Comparison of ENCODE assay signal across 9 mouse cellular contexts in the genomic region with DNA sequence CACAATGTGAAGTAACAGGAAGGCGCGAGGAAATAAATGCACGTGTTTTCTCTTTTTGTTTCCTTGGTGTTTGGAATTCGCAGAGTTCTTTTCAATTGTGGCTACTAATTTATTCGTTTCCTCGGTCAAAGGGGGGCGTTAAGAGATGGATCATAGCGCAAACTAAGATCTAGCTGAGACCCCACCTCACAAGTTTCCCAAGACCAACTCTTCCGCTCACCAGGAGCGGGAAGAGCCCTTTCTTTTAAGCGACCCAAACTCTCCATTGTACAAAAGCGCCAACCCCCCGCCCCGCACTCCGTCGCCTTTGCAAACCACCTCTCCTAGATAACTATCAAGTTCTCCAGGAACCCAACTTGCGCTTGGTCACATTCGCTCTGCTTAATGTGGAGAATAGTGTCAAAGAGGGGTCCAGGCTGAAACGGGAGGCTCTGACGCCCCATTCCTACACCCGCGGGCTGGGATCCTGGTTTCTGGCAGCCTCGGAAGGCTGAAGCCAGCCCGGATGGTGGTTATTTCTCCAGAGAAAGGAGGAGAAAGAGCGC. TPM values are rescaled to one million over a fixed set of nuclear protein-coding genes. Genes with fewer than 3 reads are reported as not detected.
DNase-seq lines count a peak whose midpoint lies in the region; ATAC-seq and TF ChIP-seq lines count a peak whose summit lies in the region.
"Had no signal": no experiment of that assay in that cellular context is flagged by ENCODE, and none has a peak within 500 bp of the region (broad histone marks: within the 10 kb centered on the region; RNA-seq: fewer than 3 reads in every experiment).

No protein-coding gene starts in this region.

- no peaks in the 10 kb centered on the region for H3K9me3 ChIP-seq in lung, postnatal 0 days (ENCODE audit: low read length)
- no peaks in the 10 kb centered on the region for H3K9me3 ChIP-seq in forebrain, embryonic 13.5 days (replicated peaks)
- H3K9me3 ChIP-seq in limb, embryonic 11.5 days (ENCODE audit: control insufficient read depth, low read length) = no peaks in the 10 kb centered on the region
- no peaks in the 10 kb centered on the region for H3K9me3 ChIP-seq in stomach, embryonic 16.5 days (replicated peaks; ENCODE audit: control insufficient read depth, low read length)

- H3K4me3 ChIP-seq in lung, postnatal 0 days (ENCODE audit: low read depth, low read length) = peak overlapping the region; percentile 32; the same call in 1 of the 2 replicates
- H3K4me3 ChIP-seq in forebrain, embryonic 13.5 days = peak overlapping the region; percentile 62
- H3K4me3 ChIP-seq in limb, embryonic 11.5 days (ENCODE audit: low read depth, low read length) = peak overlapping the region; percentile 48
- H3K4me3 ChIP-seq in stomach, embryonic 16.5 days (replicated peaks; ENCODE audit: low read length) = peak overlapping the region; percentile 53
- H3K4me3 ChIP-seq in kidney, adult 2 months (ENCODE audit: insufficient read depth, low read depth, low read length) = no peak overlapping the region

- no peak for TF ChIP-seq EP300 in lung, postnatal 0 days (IDR thresholded peaks at IDR 0.05)

- under 1% methylated on average over 25 of the region's 25 CpGs for WGBS in lung, postnatal 0 days
- 0% methylated on average over 25 of the region's 25 CpGs for WGBS in forebrain, embryonic 13.5 days
- WGBS in limb, embryonic 11.5 days = under 1% methylated on average over 25 of the region's 25 CpGs
- under 1% methylated on average over 25 of the region's 25 CpGs for WGBS in stomach, embryonic 16.5 days
- 3% methylated on average over 25 of the region's 25 CpGs for WGBS in kidney, adult 2 months

- no peak for DNase-seq in lung, postnatal 0 days (ENCODE audit: low spot score)
- DNase-seq in lung, postnatal 10 days = no peak
- DNase-seq in limb, embryonic 11.5 days (ENCODE audit: low spot score) = peak; percentile 63
- DNase-seq in spleen, postnatal 36 days (ENCODE audit: low spot score in 2 of 2) = no peak
- DNase-seq in kidney, adult 2 months = no peak
- no peak for DNase-seq in layer of hippocampus, postnatal 36 days
- DNase-seq: adrenal gland, adult 8-10 months had no signal

- no peaks in the 10 kb centered on the region for H3K36me3 ChIP-seq in lung, postnatal 0 days (ENCODE audit: insufficient read depth, low read length)
- no peaks in the 10 kb centered on the region for H3K36me3 ChIP-seq in forebrain, embryonic 13.5 days (ENCODE audit: poor library complexity, severe bottlenecking)
- no peaks in the 10 kb centered on the region for H3K36me3 ChIP-seq in limb, embryonic 11.5 days (ENCODE audit: control insufficient read depth, insufficient read depth, low read length)
- H3K36me3 ChIP-seq in stomach, embryonic 16.5 days (ENCODE audit: control insufficient read depth, insufficient read depth, low read length) = no peaks in the 10 kb centered on the region
- no peaks in the 10 kb centered on the region for H3K36me3 ChIP-seq in kidney, adult 2 months (ENCODE audit: control insufficient read depth, insufficient read depth, low read length)

- no peak overlapping the region for H3K27ac ChIP-seq in lung, postnatal 0 days (ENCODE audit: low read length)
- peak overlapping the region; percentile 91 for H3K27ac ChIP-seq in forebrain, embryonic 13.5 days
- no peak overlapping the region for H3K27ac ChIP-seq in limb, embryonic 11.5 days (replicated peaks; ENCODE audit: low read depth, low read length)
- H3K27ac ChIP-seq in stomach, embryonic 16.5 days (ENCODE audit: low read length) = no peak overlapping the region
- H3K27ac ChIP-seq in kidney, adult 2 months (ENCODE audit: insufficient read depth, low read depth, low read length) = no peak overlapping the region

- no peak for TF ChIP-seq POLR2A in kidney, adult 2 months (IDR thresholded peaks at IDR 0.05; ENCODE audit: low read depth, low read length)

- no peak overlapping the region for H3K9ac ChIP-seq in lung, postnatal 0 days (replicated peaks; ENCODE audit: low read depth)
- peak overlapping the region; percentile 85 for H3K9ac ChIP-seq in forebrain, embryonic 13.5 days
- H3K9ac ChIP-seq in limb, embryonic 11.5 days (ENCODE audit: low read length) = peak overlapping the region; percentile 51; the same call in 1 of the 2 replicates
- no peak overlapping the region for H3K9ac ChIP-seq in stomach, embryonic 16.5 days (ENCODE audit: low read length)

- ATAC-seq in lung, postnatal 0 days = no peak
- peak; percentile 7; the same call in 1 of the 2 replicates for ATAC-seq in forebrain, embryonic 13.5 days
- no peak for ATAC-seq in limb, embryonic 11.5 days (ENCODE audit: insufficient number of reproducible peaks, low FRiP score, low TSS enrichment, low read depth)
- no peak for ATAC-seq in stomach, embryonic 16.5 days (ENCODE audit: insufficient read depth, low FRiP score)

- H3K4me2 ChIP-seq in lung, postnatal 0 days (replicated peaks; ENCODE audit: low read depth, low read length) = no peak overlapping the region
- H3K4me2 ChIP-seq in forebrain, embryonic 13.5 days = peak overlapping the region; percentile 87
- H3K4me2 ChIP-seq in limb, embryonic 11.5 days (ENCODE audit: low read depth, severe bottlenecking) = peak overlapping the region; percentile 90
- peak overlapping the region; percentile 96 for H3K4me2 ChIP-seq in stomach, embryonic 16.5 days (ENCODE audit: low read depth, low read length)

- peaks cover 6% of the 10 kb centered on the region for H3K4me1 ChIP-seq in lung, postnatal 0 days (ENCODE audit: insufficient read depth, low read depth, low read length)
- peaks cover 45% of the 10 kb centered on the region for H3K4me1 ChIP-seq in forebrain, embryonic 13.5 days
- H3K4me1 ChIP-seq in limb, embryonic 11.5 days (ENCODE audit: control insufficient read depth, insufficient read depth, low read length) = peaks cover 30% of the 10 kb centered on the region
- peaks cover 32% of the 10 kb centered on the region for H3K4me1 ChIP-seq in stomach, embryonic 16.5 days (ENCODE audit: control insufficient read depth, insufficient read depth, low read length)
- H3K4me1 ChIP-seq in kidney, adult 2 months (ENCODE audit: control insufficient read depth, insufficient read depth, low read length) = no peaks in the 10 kb centered on the region

- no peak for TF ChIP-seq CTCF in lung, postnatal 0 days (IDR thresholded peaks at IDR 0.05)
- no peak for TF ChIP-seq CTCF in kidney, adult 2 months (conservative IDR thresholded peaks at IDR 0.05; ENCODE audit: insufficient read depth, insufficient read length, low read depth, low read length)

- H3K27me3 ChIP-seq in lung, postnatal 0 days (replicated peaks; ENCODE audit: insufficient read depth, low read length) = peaks cover 60% of the 10 kb centered on the region
- H3K27me3 ChIP-seq in forebrain, embryonic 13.5 days = no peaks in the 10 kb centered on the region
- peaks cover 30% of the 10 kb centered on the region for H3K27me3 ChIP-seq in limb, embryonic 11.5 days (ENCODE audit: control insufficient read depth, insufficient read depth, low read length)
- peaks cover 49% of the 10 kb centered on the region for H3K27me3 ChIP-seq in stomach, embryonic 16.5 days (ENCODE audit: control insufficient read depth, insufficient read depth, low read length)
- peaks cover 15% of the 10 kb centered on the region for H3K27me3 ChIP-seq in kidney, adult 2 months (replicated peaks; ENCODE audit: control insufficient read depth, insufficient read depth, low read length)

RNA-seq across cellular contexts. Expression of a gene that starts 0.9 kb away (rescaled TPM):
- 0.15 and 0.17 TPM in 2 replicates for polyA plus RNA-seq in lung, postnatal 0 days (2015; fragmentation: Nextera tagmentation; extraction: Ambion mirVana)
- 16.8 and 17.8 TPM in 2 replicates for polyA plus RNA-seq in forebrain, embryonic 13.5 days (2015; fragmentation: Nextera tagmentation; extraction: Ambion mirVana)
- polyA plus RNA-seq in limb, embryonic 11.5 days (2014; fragmentation: Nextera tagmentation; extraction: Ambion mirVana) = 1.8 and 2.3 TPM in 2 replicates
- 1.2 and 1.8 TPM in 2 replicates for polyA plus RNA-seq in stomach, embryonic 16.5 days (2015; fragmentation: Nextera tagmentation; extraction: Ambion mirVana)
- 0.11 and 0.14 TPM in 2 replicates for polyA plus RNA-seq in kidney, adult 2 months (2012; rRNA removed)
- total RNA-seq in layer of hippocampus, postnatal 36 days (2021) = 10 to 100 TPM; 21.7 to 33.0 TPM

Comparison
In these comparisons a context has a peak if more than half of its experiments do, and no peak if none do; other contexts are left out.
1. H3K9ac ChIP-seq: peak in forebrain, embryonic 13.5 days (single experiment) and limb, embryonic 11.5 days (single experiment); none in lung, postnatal 0 days (single experiment) and stomach, embryonic 16.5 days (single experiment).